Mouse (Mus musculus): ENCODE measurements around the gene Nudt9. TPM values are rescaled to one million over a fixed set of nuclear protein-coding genes. Genes with fewer than 3 reads are reported as not detected.

The Nudt9 gene
- polyA plus RNA-seq, 1 experiment from 2014 or later = 64.7 TPM

GRCm38 (mm10) chr5:104042906-104043305 lies 3.2 kb upstream of the Nudt9 start:
- Histone ChIP-seq H3K9me3 (replicated peaks) (no peaks in the 10 kb centered on the region), H3K27me3 (no peaks in the 10 kb centered on the region), H3K4me3 (no peak overlapping the region), H3K27ac (no peak overlapping the region), H3K4me1 (peaks cover 9% of the 10 kb centered on the region), H3K36me3 (no peaks in the 10 kb centered on the region), H3K4me2 (replicated peaks) (no peak overlapping the region), H3K9ac (no peak overlapping the region)
- ATAC-seq (ENCODE audit: low FRiP score) = no peak
- 88% methylated on average over 2 of the region's 2 CpGs for WGBS

GRCm38 (mm10) chr5:104043704-104044103 lies 2.4 kb upstream of the Nudt9 start:
- Histone ChIP-seq H3K27ac (no peak overlapping the region), H3K27me3 (no peaks in the 10 kb centered on the region), H3K4me1 (peaks cover 12% of the 10 kb centered on the region), H3K4me3 (no peak overlapping the region), H3K9ac (no peak overlapping the region), H3K4me2 (replicated peaks) (no peak overlapping the region), H3K36me3 (no peaks in the 10 kb centered on the region), H3K9me3 (replicated peaks) (no peaks in the 10 kb centered on the region)
- WGBS = 69% methylated on average over 2 of the region's 2 CpGs
- ATAC-seq (ENCODE audit: low FRiP score) = no peak

GRCm38 (mm10) chr5:104047200-104048105 lies 1.3 kb downstream of the Nudt9 start:
- Histone ChIP-seq H3K27ac (peak overlapping the region; percentile 82), H3K4me2 (replicated peaks) (peak overlapping the region; percentile 63), H3K4me1 (peaks cover 12% of the 10 kb centered on the region), H3K36me3 (peaks cover 22% of the 10 kb centered on the region), H3K9me3 (replicated peaks) (no peaks in the 10 kb centered on the region), H3K27me3 (no peaks in the 10 kb centered on the region), H3K4me3 (peak overlapping the region; percentile 88), H3K9ac (peak overlapping the region; percentile 83)
- ATAC-seq (ENCODE audit: low FRiP score) = no peak; the same call in 1 of the 2 replicates
- 7% methylated on average over 19 of the region's 19 CpGs for WGBS

GRCm38 (mm10) chr5:104048139-104048538 lies 2.0 kb downstream of the Nudt9 start:
- Histone ChIP-seq H3K4me2 (replicated peaks) (peak overlapping the region; percentile 63), H3K27me3 (no peaks in the 10 kb centered on the region), H3K4me3 (peak overlapping the region; percentile 88; the same call in 1 of the 2 replicates), H3K27ac (no peak overlapping the region), H3K9ac (no peak overlapping the region), H3K36me3 (peaks cover 24% of the 10 kb centered on the region), H3K9me3 (replicated peaks) (no peaks in the 10 kb centered on the region), H3K4me1 (peaks cover 12% of the 10 kb centered on the region)
- WGBS = 49% methylated on average over 4 of the region's 4 CpGs
- no peak for ATAC-seq (ENCODE audit: low FRiP score)

GRCm38 (mm10) chr5:104052956-104053355 lies 6.8 kb downstream of the Nudt9 start:
- Histone ChIP-seq H3K9me3 (replicated peaks) (no peaks in the 10 kb centered on the region), H3K36me3 (peaks cover 36% of the 10 kb centered on the region), H3K27me3 (no peaks in the 10 kb centered on the region), H3K4me3 (no peak overlapping the region), H3K4me1 (0 out of 2 replicates have a peak, but pooled peaks cover 2% of the 10 kb centered on the region), H3K27ac (no peak overlapping the region), H3K9ac (no peak overlapping the region), H3K4me2 (replicated peaks) (no peak overlapping the region)
- WGBS = 64% methylated on average over 8 of the region's 8 CpGs
- no peak for ATAC-seq (ENCODE audit: low FRiP score)

GRCm38 (mm10) chr5:104054938-104055337 lies 8.8 kb downstream of the Nudt9 start:
- no peak overlapping the region for H3K9ac ChIP-seq
- no peak for ATAC-seq (ENCODE audit: low FRiP score)
- H3K4me3 ChIP-seq = no peak overlapping the region
- WGBS = 95% methylated on average over 4 of the region's 4 CpGs
- H3K27ac ChIP-seq = no peak overlapping the region
- peaks cover 42% of the 10 kb centered on the region for H3K36me3 ChIP-seq
- no peak overlapping the region for H3K4me2 ChIP-seq (replicated peaks)
- no peaks in the 10 kb centered on the region for H3K9me3 ChIP-seq (replicated peaks)
- no peaks in the 10 kb centered on the region for H3K4me1 ChIP-seq
- no peaks in the 10 kb centered on the region for H3K27me3 ChIP-seq

- Histone ChIP-seq H3K4me3 (no peak overlapping the region), H3K27me3 (no peaks in the 10 kb centered on the region), H3K9me3 (replicated peaks) (no peaks in the 10 kb centered on the region), H3K9ac (no peak overlapping the region), H3K4me2 (replicated peaks) (no peak overlapping the region), H3K36me3 (peaks cover 44% of the 10 kb centered on the region), H3K27ac (no peak overlapping the region), H3K4me1 (no peaks in the 10 kb centered on the region)
- ATAC-seq (ENCODE audit: low FRiP score) = no peak
- WGBS = 92% methylated on average over 4 of the region's 4 CpGs
These were observed 9.7 kb downstream of the Nudt9 start for GRCm38 (mm10) chr5:104055816-104056215.

GRCm38 (mm10) chr5:104056295-104056694 lies 10.2 kb downstream of the Nudt9 start:
- peaks cover 44% of the 10 kb centered on the region for H3K36me3 ChIP-seq
- no peak overlapping the region for H3K9ac ChIP-seq
- H3K27me3 ChIP-seq = no peaks in the 10 kb centered on the region
- no peak overlapping the region for H3K4me2 ChIP-seq (replicated peaks)
- no peak for ATAC-seq (ENCODE audit: low FRiP score)
- no peaks in the 10 kb centered on the region for H3K9me3 ChIP-seq (replicated peaks)
- no peaks in the 10 kb centered on the region for H3K4me1 ChIP-seq
- 86% methylated on average over 7 of the region's 7 CpGs for WGBS
- no peak overlapping the region for H3K4me3 ChIP-seq
- H3K27ac ChIP-seq = no peak overlapping the region

- H3K4me3 ChIP-seq = no peak overlapping the region
- H3K9ac ChIP-seq = no peak overlapping the region
- H3K4me1 ChIP-seq = no peaks in the 10 kb centered on the region
- peaks cover 47% of the 10 kb centered on the region for H3K36me3 ChIP-seq
- no peaks in the 10 kb centered on the region for H3K9me3 ChIP-seq (replicated peaks)
- no peak overlapping the region for H3K27ac ChIP-seq
- H3K27me3 ChIP-seq = no peaks in the 10 kb centered on the region
- no peak overlapping the region for H3K4me2 ChIP-seq (replicated peaks)
- 69% methylated on average over 15 of the region's 15 CpGs for WGBS
- no peak for ATAC-seq (ENCODE audit: low FRiP score)
These were observed 11.9 kb downstream of the Nudt9 start for GRCm38 (mm10) chr5:104058021-104058420.

GRCm38 (mm10) chr5:104059628-104060027 lies 13.5 kb downstream of the Nudt9 start:
- Histone ChIP-seq H3K27ac (no peak overlapping the region), H3K4me2 (replicated peaks) (no peak overlapping the region), H3K4me3 (no peak overlapping the region), H3K27me3 (no peaks in the 10 kb centered on the region), H3K9ac (no peak overlapping the region), H3K36me3 (peaks cover 56% of the 10 kb centered on the region), H3K9me3 (replicated peaks) (no peaks in the 10 kb centered on the region), H3K4me1 (no peaks in the 10 kb centered on the region)
- 84% methylated on average over 9 of the region's 9 CpGs for WGBS
- no peak for ATAC-seq (ENCODE audit: low FRiP score)

GRCm38 (mm10) chr5:104060429-104060828 lies 14.3 kb downstream of the Nudt9 start:
- no peak for ATAC-seq (ENCODE audit: low FRiP score)
- 88% methylated on average over 5 of the region's 5 CpGs for WGBS
- H3K4me3 ChIP-seq = no peak overlapping the region
- H3K9me3 ChIP-seq (replicated peaks) = no peaks in the 10 kb centered on the region
- H3K36me3 ChIP-seq = peaks cover 54% of the 10 kb centered on the region
- no peaks in the 10 kb centered on the region for H3K4me1 ChIP-seq
- no peak overlapping the region for H3K4me2 ChIP-seq (replicated peaks)
- H3K27ac ChIP-seq = no peak overlapping the region
- no peaks in the 10 kb centered on the region for H3K27me3 ChIP-seq
- no peak overlapping the region for H3K9ac ChIP-seq

GRCm38 (mm10) chr5:104061936-104062772 lies 16.0 kb downstream of the Nudt9 start:
- no peak overlapping the region for H3K4me3 ChIP-seq
- WGBS = 83% methylated on average over 13 of the region's 13 CpGs
- no peak overlapping the region for H3K27ac ChIP-seq
- H3K4me2 ChIP-seq (replicated peaks) = no peak overlapping the region
- H3K36me3 ChIP-seq = peaks cover 51% of the 10 kb centered on the region
- H3K9ac ChIP-seq = no peak overlapping the region
- H3K27me3 ChIP-seq = no peaks in the 10 kb centered on the region
- H3K4me1 ChIP-seq = no peaks in the 10 kb centered on the region
- no peak for ATAC-seq (ENCODE audit: low FRiP score)
- H3K9me3 ChIP-seq (replicated peaks) = no peaks in the 10 kb centered on the region
